Comparison of ENCODE assay signal across 8 mouse cellular contexts in genomic region chr13:67723848-67724479, GRCm38 (mm10). TPM values are rescaled to one million over a fixed set of nuclear protein-coding genes. Genes with fewer than 3 reads are reported as not detected.
DNase-seq lines count a peak whose midpoint lies in the region; ATAC-seq and TF ChIP-seq lines count a peak whose summit lies in the region.

No protein-coding gene starts in this region.

- peak overlapping the region; percentile 55 for H3ac ChIP-seq in C2C12 (ENCODE audit: control insufficient read depth, insufficient read length, low read depth)

- H3K4me3 ChIP-seq in C2C12 (ENCODE audit: insufficient read depth, poor library complexity, severe bottlenecking): peak overlapping the region; percentile 48
- peak overlapping the region; percentile 97 for H3K4me3 ChIP-seq in heart, embryonic 12.5 days
- peak overlapping the region; percentile 75 for H3K4me3 ChIP-seq in kidney, postnatal 0 days (replicated peaks; ENCODE audit: low read depth, low read length)
- H3K4me3 ChIP-seq in liver, embryonic 11.5 days (ENCODE audit: low read depth, low read length): peak overlapping the region; percentile 67
- peak overlapping the region; percentile 83 for H3K4me3 ChIP-seq in stomach, embryonic 14.5 days (ENCODE audit: low read depth, low read length)

- no peaks in the 10 kb centered on the region for H3K27me3 ChIP-seq in C2C12 (ENCODE audit: control insufficient read depth, insufficient read depth, insufficient read length)
- H3K27me3 ChIP-seq in heart, embryonic 12.5 days (replicated peaks): no peaks in the 10 kb centered on the region
- no peaks in the 10 kb centered on the region for H3K27me3 ChIP-seq in kidney, postnatal 0 days (ENCODE audit: insufficient read depth, low read length)
- H3K27me3 ChIP-seq in liver, embryonic 11.5 days (replicated peaks; ENCODE audit: control insufficient read depth, insufficient read depth, low read length): no peaks in the 10 kb centered on the region
- no peaks in the 10 kb centered on the region for H3K27me3 ChIP-seq in stomach, embryonic 14.5 days (ENCODE audit: control insufficient read depth, insufficient read depth, low read length)

- peak overlapping the region; percentile 54; the same call in 1 of the 2 replicates for H3K27ac ChIP-seq in heart, embryonic 12.5 days (ENCODE audit: poor library complexity, severe bottlenecking)
- H3K27ac ChIP-seq in kidney, postnatal 0 days: peak overlapping the region; percentile 70; the same call in 1 of the 2 replicates
- H3K27ac ChIP-seq in liver, embryonic 11.5 days (ENCODE audit: low read depth, low read length): no peak overlapping the region
- peak overlapping the region; percentile 62; the same call in 1 of the 2 replicates for H3K27ac ChIP-seq in stomach, embryonic 14.5 days (ENCODE audit: low read length)

- no peaks in the 10 kb centered on the region for H3K36me3 ChIP-seq in C2C12 (ENCODE audit: control insufficient read depth, insufficient read depth)
- 0 out of 2 replicates have a peak, but pooled peaks cover 3% of the 10 kb centered on the region for H3K36me3 ChIP-seq in heart, embryonic 12.5 days
- no peaks in the 10 kb centered on the region for H3K36me3 ChIP-seq in kidney, postnatal 0 days (ENCODE audit: insufficient read depth, low read length)
- H3K36me3 ChIP-seq in liver, embryonic 11.5 days (ENCODE audit: control insufficient read depth, insufficient read depth, low read length): no peaks in the 10 kb centered on the region
- H3K36me3 ChIP-seq in stomach, embryonic 14.5 days (ENCODE audit: control insufficient read depth, insufficient read depth, low read length): no peaks in the 10 kb centered on the region

- WGBS in heart, embryonic 12.5 days: under 1% methylated on average over 17 of the region's 17 CpGs
- under 1% methylated on average over 17 of the region's 17 CpGs for WGBS in kidney, postnatal 0 days
- WGBS in liver, embryonic 11.5 days: under 1% methylated on average over 17 of the region's 17 CpGs
- under 1% methylated on average over 17 of the region's 17 CpGs for WGBS in stomach, embryonic 14.5 days

- no peak for TF ChIP-seq CTCF in C2C12 (IDR thresholded peaks at IDR 0.05; ENCODE audit: control insufficient read depth, insufficient read depth, insufficient read length)
- peak; percentile 16; the same call in 1 of the 2 replicates for TF ChIP-seq CTCF in kidney, postnatal 0 days (IDR thresholded peaks at IDR 0.05; ENCODE audit: low read depth)

- ATAC-seq in erythroid progenitor cell, adult 5-6 weeks (replicated peaks; ENCODE audit: low FRiP score, poor library complexity, severe bottlenecking): peak; percentile 85
- ATAC-seq in heart, embryonic 12.5 days (ENCODE audit: insufficient number of reproducible peaks, low FRiP score): peak; percentile 95
- peak; percentile 97 for ATAC-seq in kidney, postnatal 0 days (replicated peaks; ENCODE audit: low FRiP score, low read depth)
- ATAC-seq in liver, embryonic 11.5 days (replicated peaks; ENCODE audit: low FRiP score): peak; percentile 94
- ATAC-seq in stomach, embryonic 14.5 days (ENCODE audit: insufficient number of reproducible peaks, insufficient read depth, low FRiP score, low read depth): peak; percentile 93

- H3K79me3 ChIP-seq in C2C12 (ENCODE audit: low read depth): peaks cover 7% of the 10 kb centered on the region

- peak overlapping the region; percentile 87 for H3K4me2 ChIP-seq in heart, embryonic 12.5 days
- peak overlapping the region; percentile 86 for H3K4me2 ChIP-seq in kidney, postnatal 0 days (ENCODE audit: low read length)
- peak overlapping the region; percentile 68 for H3K4me2 ChIP-seq in liver, embryonic 11.5 days
- peak overlapping the region; percentile 57 for H3K4me2 ChIP-seq in stomach, embryonic 14.5 days (replicated peaks; ENCODE audit: low read depth, low read length)

- H3K9me3 ChIP-seq in heart, embryonic 12.5 days (replicated peaks): no peaks in the 10 kb centered on the region
- no peaks in the 10 kb centered on the region for H3K9me3 ChIP-seq in kidney, postnatal 0 days (replicated peaks; ENCODE audit: low read length)
- H3K9me3 ChIP-seq in liver, embryonic 11.5 days (ENCODE audit: control insufficient read depth, low read length): no peaks in the 10 kb centered on the region
- no peaks in the 10 kb centered on the region for H3K9me3 ChIP-seq in stomach, embryonic 14.5 days (ENCODE audit: control insufficient read depth, low read depth, low read length)

- peaks cover 15% of the 10 kb centered on the region for H3K79me2 ChIP-seq in C2C12 (ENCODE audit: control insufficient read depth, insufficient read depth)

- peak; percentile 85 for DNase-seq in brain, embryonic 18.5 days (ENCODE audit: low read depth, low spot score)
- peak; percentile 93 for DNase-seq in kidney, postnatal 0 days (ENCODE audit: low spot score)
- peak; percentile 85 for DNase-seq in liver, embryonic 11.5 days (ENCODE audit: low spot score)
- DNase-seq in naive thymus-derived CD4-positive, alpha-beta T cell, adult 2 months (ENCODE audit: low read depth): peak; percentile 89

- H3K9ac ChIP-seq in heart, embryonic 12.5 days: peak overlapping the region; percentile 88
- peak overlapping the region; percentile 79 for H3K9ac ChIP-seq in kidney, postnatal 0 days (ENCODE audit: low read depth, low read length)
- peak overlapping the region; percentile 65 for H3K9ac ChIP-seq in liver, embryonic 11.5 days (ENCODE audit: low read depth, low read length)
- H3K9ac ChIP-seq in stomach, embryonic 14.5 days (replicated peaks; ENCODE audit: low read depth, low read length): peak overlapping the region; percentile 81

- H3K4me1 ChIP-seq in heart, embryonic 12.5 days (replicated peaks): 0 out of 2 replicates have a peak, but pooled peaks cover 3% of the 10 kb centered on the region
- no peaks in the 10 kb centered on the region for H3K4me1 ChIP-seq in kidney, postnatal 0 days (replicated peaks; ENCODE audit: insufficient read depth, low read length)
- H3K4me1 ChIP-seq in liver, embryonic 11.5 days (replicated peaks; ENCODE audit: control insufficient read depth, insufficient read depth, low read length): no peaks in the 10 kb centered on the region; the same call in 1 of the 2 replicates
- H3K4me1 ChIP-seq in stomach, embryonic 14.5 days (ENCODE audit: control insufficient read depth, insufficient read depth, low read length): 0 out of 2 replicates have a peak, but pooled peaks cover 5% of the 10 kb centered on the region

TF ChIP-seq in C2C12, 6 proteins besides CTCF, POLR2A, EP300 and RAD21:
- TF ChIP-seq USF1 (IDR thresholded peaks at IDR 0.05; ENCODE audit: low read depth): peak; percentile 56
- no peak for TF ChIP-seq MYOD1 (IDR thresholded peaks at IDR 0.05; ENCODE audit: control insufficient read depth, insufficient read length, low read depth)
- TF ChIP-seq MAX (IDR thresholded peaks at IDR 0.05): peak; percentile 54

RNA-seq across cellular contexts. Expression of gene Zfp65, which starts 5.0 kb away (rescaled TPM):
- polyA plus RNA-seq in C2C12 (2012; fragmentation: generic; extraction: Trizol): 1.3 TPM
- 0.42 and 4.7 TPM in 2 replicates for total RNA-seq in erythroid progenitor cell, adult 5-6 weeks (2015; ENCODE audit: low replicate concordance)
- total RNA-seq in erythroid progenitor cell, adult 5-6 weeks (2017; ENCODE audit: low replicate concordance): 0.39 and 1.6 TPM in 2 replicates
- polyA plus RNA-seq in heart, embryonic 12.5 days (2016; fragmentation: Nextera tagmentation; extraction: Ambion mirVana): 4.2 and 5.0 TPM in 2 replicates
- 3.7 and 4.1 TPM in 2 replicates for polyA plus RNA-seq in kidney, postnatal 0 days (2015; fragmentation: Nextera tagmentation; extraction: Ambion mirVana)
- 3.2 and 3.5 TPM in 2 replicates for polyA plus RNA-seq in liver, embryonic 11.5 days (2014; fragmentation: Nextera tagmentation; extraction: Ambion mirVana)
- polyA plus RNA-seq in stomach, embryonic 14.5 days (2014; fragmentation: Nextera tagmentation; extraction: Ambion mirVana): 3.5 and 5.0 TPM in 2 replicates

RNA-seq across cellular contexts. Expression of gene Zfp85, which starts 31.1 kb away (rescaled TPM):
- 0.51 TPM for polyA plus RNA-seq in C2C12 (2012; fragmentation: generic; extraction: Trizol)
- 4.2 and 4.3 TPM in 2 replicates for total RNA-seq in erythroid progenitor cell, adult 5-6 weeks (2015; ENCODE audit: low replicate concordance)
- total RNA-seq in erythroid progenitor cell, adult 5-6 weeks (2017; ENCODE audit: low replicate concordance): 0.23 TPM in 1 of 2 replicates, not detected in the other
- polyA plus RNA-seq in heart, embryonic 12.5 days (2016; fragmentation: Nextera tagmentation; extraction: Ambion mirVana): 2.6 and 3.3 TPM in 2 replicates
- polyA plus RNA-seq in kidney, postnatal 0 days (2015; fragmentation: Nextera tagmentation; extraction: Ambion mirVana): 5.3 and 5.4 TPM in 2 replicates
- 3.2 and 3.3 TPM in 2 replicates for polyA plus RNA-seq in liver, embryonic 11.5 days (2014; fragmentation: Nextera tagmentation; extraction: Ambion mirVana)
- 4.7 and 6.0 TPM in 2 replicates for polyA plus RNA-seq in stomach, embryonic 14.5 days (2014; fragmentation: Nextera tagmentation; extraction: Ambion mirVana)

RNA-seq across cellular contexts. Expression of gene Zfp738, which starts 37.1 kb away (rescaled TPM):
- polyA plus RNA-seq in C2C12 (2012; fragmentation: generic; extraction: Trizol): 0.73 TPM
- 1.3 and 7.2 TPM in 2 replicates for total RNA-seq in erythroid progenitor cell, adult 5-6 weeks (2015; ENCODE audit: low replicate concordance)
- 1.1 and 1.4 TPM in 2 replicates for total RNA-seq in erythroid progenitor cell, adult 5-6 weeks (2017; ENCODE audit: low replicate concordance)
- 7.5 and 7.8 TPM in 2 replicates for polyA plus RNA-seq in heart, embryonic 12.5 days (2016; fragmentation: Nextera tagmentation; extraction: Ambion mirVana)
- 7.3 and 7.5 TPM in 2 replicates for polyA plus RNA-seq in kidney, postnatal 0 days (2015; fragmentation: Nextera tagmentation; extraction: Ambion mirVana)
- 7.0 and 7.3 TPM in 2 replicates for polyA plus RNA-seq in liver, embryonic 11.5 days (2014; fragmentation: Nextera tagmentation; extraction: Ambion mirVana)
- 12.3 and 13.6 TPM in 2 replicates for polyA plus RNA-seq in stomach, embryonic 14.5 days (2014; fragmentation: Nextera tagmentation; extraction: Ambion mirVana)

RNA-seq across cellular contexts. Expression of gene Zfp493, which starts 55.5 kb away (rescaled TPM):
- 0.04 TPM for polyA plus RNA-seq in C2C12 (2012; fragmentation: generic; extraction: Trizol)
- total RNA-seq in erythroid progenitor cell, adult 5-6 weeks (2015; ENCODE audit: low replicate concordance): not detected in 2 replicates
- total RNA-seq in erythroid progenitor cell, adult 5-6 weeks (2017; ENCODE audit: low replicate concordance): 0.39 and 0.76 TPM in 2 replicates
- polyA plus RNA-seq in heart, embryonic 12.5 days (2016; fragmentation: Nextera tagmentation; extraction: Ambion mirVana): 1.7 and 2.5 TPM in 2 replicates
- polyA plus RNA-seq in kidney, postnatal 0 days (2015; fragmentation: Nextera tagmentation; extraction: Ambion mirVana): 1.6 TPM in 2 replicates
- polyA plus RNA-seq in liver, embryonic 11.5 days (2014; fragmentation: Nextera tagmentation; extraction: Ambion mirVana): 2.3 and 2.6 TPM in 2 replicates
- 2.7 and 3.5 TPM in 2 replicates for polyA plus RNA-seq in stomach, embryonic 14.5 days (2014; fragmentation: Nextera tagmentation; extraction: Ambion mirVana)
